Mouse (Mus musculus) thymus, postnatal 10 days (tissue): ENCODE data around the gene Pbx2.
A peak's percentile ranks its signal among the peaks of the same experiment; 100 is the strongest.
"Not testable (repeated sequence)": the region's sequence is repeated elsewhere in the genome, so short reads cannot be mapped to it uniquely, and the experiment has no call there.

ENCODE experiments used
- DNase-seq, 2 experiments: peaks; one replicate each; pipeline ENCODE4 v3.0.0; 2021; ENCODE audit warnings: low spot score in 2 of 2

The Pbx2 gene

DNA sequence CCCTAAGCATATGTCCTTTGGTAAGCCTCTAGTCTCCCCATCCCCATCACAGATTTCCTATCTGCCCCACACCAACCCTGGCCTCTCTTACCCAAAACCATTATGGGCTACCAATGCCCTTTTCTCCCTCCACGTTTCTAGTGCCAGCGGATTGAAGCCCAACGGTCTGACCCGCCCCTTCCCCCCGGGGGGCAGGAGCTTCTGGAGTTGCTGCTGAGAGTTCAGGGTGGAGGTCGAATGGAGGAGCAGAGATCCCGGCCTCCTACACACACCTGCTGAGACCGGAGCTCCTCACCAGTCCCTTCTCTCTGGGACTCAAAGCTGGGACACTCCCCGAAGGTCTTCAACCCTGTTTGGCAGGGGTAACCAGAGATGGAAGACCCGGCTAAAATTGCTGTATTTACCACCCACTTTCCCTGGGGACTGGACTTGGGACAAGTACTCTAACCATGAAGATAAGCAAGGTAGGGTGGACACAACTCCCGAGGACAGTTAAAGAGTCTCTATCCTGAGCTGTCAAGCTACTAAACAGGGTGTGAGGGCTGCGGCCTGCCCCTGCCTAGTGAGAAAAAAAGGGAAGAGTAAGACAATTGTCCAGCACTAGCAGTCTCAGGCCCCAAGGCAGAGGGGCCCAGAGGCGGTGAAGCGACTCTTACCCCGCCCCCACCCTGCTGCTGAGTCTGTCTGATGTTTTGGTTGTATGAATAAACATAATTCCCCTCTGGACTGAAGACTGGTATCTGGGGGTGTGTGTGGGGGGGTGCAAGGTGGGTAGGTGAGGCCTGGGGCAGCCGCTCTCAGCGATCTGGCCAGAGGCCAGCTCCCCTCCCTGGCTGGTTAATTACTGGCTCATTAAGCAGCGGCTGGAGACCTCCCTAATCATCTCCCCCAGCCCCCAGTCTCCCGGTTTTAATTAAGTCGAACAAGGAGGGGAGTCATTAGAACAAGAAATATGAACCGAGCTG, at the start of gene Pbx2:
Pbx2 (plus strand) TSS at position 238 of the 965 bp plus-strand sequence.
- DNase-seq: peak in 1 of 2 experiments; percentile 42

DNA sequence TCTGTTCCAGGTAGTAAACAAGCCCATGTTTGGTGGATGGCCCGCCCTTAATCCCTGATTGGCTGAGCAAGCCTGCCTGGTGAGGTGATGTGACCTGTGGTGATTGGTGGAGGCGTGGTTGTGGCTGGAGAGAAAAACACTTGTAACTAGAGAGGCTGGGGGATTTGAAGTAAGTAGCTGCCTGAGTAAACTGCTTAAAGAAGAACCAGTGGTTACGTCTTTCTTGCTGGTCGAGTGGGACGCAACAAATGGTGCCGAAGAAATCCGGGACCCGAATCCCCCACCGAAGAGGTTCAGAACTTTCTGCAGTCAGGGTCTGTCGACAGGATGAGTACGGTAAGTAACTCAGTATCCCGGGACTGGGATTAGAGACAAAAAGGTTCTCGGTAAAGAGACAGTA, 47.5 kb upstream of the Pbx2 start:
- DNase-seq: not testable (repeated sequence)

DNA sequence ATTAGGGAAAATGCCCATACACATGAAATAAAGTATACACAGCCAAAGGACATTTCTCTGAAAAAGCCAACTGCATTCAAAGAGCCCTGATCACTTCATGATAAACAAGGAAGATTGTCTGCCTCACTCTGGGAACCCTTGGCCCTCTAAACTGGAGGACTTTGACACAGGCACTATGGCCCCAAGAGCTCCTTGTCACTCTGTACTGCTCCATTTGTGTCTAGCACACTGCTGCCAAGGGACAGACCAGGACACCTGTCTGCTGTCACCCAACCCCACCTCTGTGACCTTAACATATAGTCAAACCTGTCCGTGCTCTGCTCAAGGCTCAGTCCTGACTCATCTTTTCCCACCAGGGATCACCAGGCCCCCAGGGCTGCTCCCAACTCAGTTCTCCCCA, 44.3 kb upstream of the Pbx2 start:
- no peak for DNase-seq

DNA sequence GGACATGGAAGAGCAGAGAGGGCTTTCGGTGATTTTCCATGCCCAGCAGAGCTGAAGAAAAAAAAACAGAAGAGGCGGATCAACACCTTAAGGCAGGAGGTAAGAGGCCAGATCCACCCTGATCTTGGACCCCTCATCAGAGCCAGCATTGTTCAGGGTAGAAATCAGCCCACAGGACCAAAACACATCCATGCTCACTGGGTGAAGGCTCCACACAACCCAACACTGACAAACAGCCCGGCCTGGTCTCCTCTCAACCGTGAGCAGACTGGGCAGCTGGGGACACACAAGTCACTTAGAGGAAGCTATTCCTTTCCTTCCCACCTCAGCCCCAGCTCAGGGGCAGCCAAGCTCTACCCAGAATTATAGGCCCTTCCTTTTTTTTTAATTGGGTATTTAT, 43.5 kb upstream of the Pbx2 start:
- no peak for DNase-seq

DNA sequence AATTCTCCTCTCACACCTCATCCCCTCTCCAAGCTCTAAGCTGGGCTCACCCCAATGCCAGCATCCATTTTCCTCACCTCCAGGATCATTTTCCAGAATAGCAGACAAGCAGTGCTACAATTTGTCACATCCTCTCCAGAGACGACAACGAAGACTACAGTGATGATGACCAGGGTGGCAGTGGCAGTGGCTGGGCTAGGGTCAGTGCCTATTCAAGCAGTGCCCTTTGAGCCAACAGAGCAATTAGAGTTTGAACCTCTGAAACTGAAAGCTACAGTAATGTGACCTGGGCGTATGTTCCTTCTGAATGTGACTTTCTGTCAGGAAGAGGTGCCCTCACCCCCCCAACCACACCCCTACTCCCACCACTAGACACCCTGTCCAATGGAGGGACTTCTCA, 41.9 kb upstream of the Pbx2 start:
- DNase-seq: no peak

DNA sequence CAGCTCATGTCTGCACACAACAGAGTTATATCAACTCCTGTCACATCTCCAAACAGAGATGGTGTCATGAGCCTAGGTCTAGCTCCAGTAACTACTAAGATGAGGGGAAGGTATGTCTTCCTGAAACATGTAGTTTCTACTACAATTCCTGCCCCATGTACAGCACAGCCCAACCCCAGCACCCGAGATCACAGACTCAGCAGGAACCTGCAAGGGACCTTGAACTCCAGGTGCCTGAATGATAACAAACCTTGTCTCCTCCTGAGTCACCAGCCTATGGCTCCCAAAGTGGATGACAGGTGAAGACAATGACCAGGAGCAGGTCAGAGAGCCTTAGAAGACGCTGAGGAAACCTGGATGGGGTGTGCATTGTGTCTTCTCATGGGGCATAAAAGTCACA, 41.2 kb upstream of the Pbx2 start:
- DNase-seq: no peak

DNA sequence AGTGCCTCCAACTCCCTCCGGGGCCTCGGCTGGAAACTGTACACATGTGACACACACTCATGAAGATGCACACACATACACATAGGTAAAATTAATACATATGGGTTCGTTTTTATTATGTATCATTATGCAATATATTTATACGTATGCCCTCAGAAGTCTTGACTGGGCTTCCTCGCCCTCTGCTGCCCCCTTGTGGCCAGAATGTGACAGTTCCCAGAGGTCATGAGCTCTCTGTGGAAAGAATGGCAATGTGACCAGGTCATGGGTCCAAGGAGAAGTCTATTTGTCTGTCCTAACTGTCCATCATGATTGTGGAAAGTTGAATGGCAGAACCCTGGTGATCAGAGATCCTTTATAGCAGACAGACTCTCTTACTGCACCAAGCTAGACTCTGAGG, 35.6 kb upstream of the Pbx2 start:
- DNase-seq: peak; percentile 47 to 77

DNA sequence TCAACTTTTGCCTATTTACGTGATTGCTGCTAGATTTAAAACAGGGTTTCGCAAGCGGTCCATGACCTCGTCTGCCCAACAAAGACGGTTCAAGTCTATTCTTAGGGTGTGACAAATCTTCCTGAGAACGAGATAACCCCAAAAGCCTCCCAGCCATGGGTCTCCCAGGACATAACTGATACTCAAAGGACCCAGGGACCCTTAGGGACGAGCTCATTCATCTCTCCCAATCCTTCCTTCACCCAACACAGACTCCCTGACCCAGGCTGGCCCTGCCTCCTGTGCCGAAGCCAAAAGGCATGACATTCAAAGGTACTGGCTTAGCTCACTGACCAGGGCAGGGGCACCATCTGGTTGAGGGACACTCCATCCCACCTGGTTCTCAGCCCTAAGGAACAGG, 34.7 kb upstream of the Pbx2 start:
- DNase-seq: no peak

DNA sequence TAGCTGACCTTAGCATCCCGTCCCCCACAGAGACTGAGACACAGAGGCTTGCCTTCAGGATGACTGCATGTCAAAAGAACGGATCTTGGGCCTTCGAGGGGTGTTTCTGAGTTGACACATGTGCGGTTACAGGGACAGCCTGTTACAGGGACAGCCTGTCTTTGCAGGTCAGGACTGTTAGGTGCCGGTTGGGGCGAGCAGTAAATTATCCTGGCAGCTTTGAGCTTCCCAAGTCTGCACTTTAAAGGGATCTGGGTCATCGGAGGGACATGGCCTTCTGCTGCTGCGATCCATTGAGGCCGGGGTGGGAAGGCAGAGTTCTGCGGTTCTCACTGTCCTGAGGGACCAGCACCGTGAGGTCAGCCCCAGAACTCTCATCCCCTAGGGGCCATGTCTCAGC, 33.7 kb upstream of the Pbx2 start:
- DNase-seq: no peak

DNA sequence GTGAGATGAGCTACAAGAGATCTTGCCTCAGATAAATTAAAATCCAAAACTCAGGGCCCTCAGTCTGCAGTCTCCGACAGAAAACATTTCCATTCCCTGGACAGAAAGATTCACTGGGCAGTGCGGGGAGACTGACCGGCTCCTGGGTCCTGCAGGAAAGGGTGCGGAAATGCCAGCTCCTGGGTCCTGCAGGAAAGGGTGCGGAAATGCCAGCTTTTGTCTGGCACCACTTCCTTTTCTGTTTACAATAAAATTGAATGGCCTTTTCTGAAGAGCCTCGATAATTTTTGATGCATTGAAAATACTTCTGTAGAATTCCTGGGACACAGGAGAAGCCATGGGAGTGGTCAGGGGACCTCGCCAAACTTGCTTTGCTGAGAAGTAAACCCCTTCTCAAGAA, 31.9 kb upstream of the Pbx2 start:
- no peak for DNase-seq

DNA sequence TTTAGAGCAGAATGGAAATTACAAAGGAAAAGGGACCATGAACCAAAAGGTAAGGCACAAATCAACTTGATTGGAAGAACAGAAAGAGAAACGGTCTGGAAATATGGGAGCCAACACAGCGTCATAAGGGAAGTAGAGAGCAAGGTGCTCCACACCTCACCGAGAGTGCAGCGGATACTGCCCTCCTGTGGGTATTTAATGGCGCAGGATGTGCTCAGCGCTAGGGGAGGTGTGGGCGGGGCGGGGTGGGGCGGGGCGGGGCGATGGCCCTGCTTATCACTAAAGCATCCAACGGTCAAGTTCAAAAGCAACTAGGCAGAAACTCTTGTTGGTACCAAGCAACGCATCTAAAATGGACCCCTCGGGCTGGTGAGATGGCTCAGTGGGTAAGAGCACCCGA, 31.2 kb upstream of the Pbx2 start:
- DNase-seq: no peak

DNA sequence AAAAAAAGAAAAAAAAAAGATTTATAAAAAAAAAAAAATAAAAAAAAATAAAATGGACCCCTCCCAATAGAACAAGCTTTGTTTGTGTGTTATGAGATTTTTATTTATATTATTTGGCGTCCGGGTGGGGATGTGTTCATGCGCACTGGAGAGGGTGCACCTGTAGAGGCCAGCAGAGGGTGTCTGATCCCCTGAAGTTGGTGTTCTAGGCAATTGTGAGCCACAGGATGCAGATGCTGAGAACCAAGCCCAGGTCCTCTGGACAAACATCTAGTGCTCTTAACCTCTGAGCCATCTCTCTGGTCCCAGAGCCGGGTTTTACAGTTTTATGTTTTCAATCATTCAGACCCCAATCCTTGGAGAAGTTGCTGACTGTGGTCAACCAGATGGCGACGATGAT, 30.6 kb upstream of the Pbx2 start:
- DNase-seq: no peak

DNA sequence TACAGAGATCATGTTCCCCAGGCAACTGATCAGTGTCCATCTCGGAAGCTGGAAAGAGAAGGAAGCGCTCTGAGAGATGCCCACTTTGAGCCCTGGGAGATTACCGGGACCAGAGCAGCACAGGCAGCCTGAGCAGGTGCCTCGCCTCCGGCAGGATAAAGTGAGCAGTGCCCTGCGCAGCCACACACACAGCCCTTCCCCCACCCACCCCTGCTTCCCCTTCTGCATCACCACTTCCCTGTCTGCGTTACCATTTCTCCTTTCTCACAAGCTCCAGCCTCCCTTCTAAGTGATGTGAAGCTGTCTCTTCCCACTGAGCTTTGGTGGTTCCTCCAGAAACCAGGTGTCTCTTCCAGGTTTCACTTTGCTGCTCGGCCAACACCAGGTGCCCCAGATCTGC, 29.9 kb upstream of the Pbx2 start:
- no peak for DNase-seq

DNA sequence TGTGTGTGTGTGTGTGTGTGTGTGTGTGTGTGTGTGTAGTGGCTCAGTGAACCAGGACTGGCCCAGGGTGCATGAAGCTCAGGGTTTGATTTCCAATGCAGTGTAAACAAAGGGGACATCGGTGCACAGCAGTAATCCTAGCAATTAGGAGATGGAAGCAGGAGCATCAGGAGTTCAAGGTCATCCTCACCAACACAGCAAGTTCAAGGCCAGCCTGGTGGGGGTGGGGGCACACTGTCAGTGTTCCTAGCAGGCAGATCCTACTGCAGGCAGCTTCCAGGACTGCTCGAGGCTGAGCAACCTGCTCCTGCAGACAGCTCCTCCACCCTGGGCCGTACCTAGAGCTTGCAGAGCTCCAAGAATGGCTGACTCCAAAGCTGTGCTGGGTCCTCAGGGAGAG, 28.5 kb upstream of the Pbx2 start:
- DNase-seq: no peak

DNA sequence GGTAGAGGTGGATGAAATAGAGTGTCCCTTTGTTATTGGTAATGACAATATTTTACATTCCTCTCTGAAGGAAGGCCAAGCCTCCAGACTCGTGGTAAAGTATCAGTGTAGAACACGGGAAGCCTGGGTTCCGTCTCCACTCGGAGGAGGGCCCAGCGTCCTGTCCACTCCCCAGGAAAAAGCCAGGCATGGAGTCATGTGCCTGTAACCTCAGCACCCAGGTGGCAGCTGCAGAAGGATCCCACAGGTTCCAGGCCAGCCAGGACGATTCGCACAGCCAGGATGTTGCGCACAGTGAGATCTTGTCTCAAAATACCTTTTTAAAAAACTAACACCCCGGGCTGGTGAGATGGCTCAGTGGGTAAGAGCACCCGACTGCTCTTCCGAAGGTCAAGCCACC, 27.7 kb upstream of the Pbx2 start:
- no peak for DNase-seq

DNA sequence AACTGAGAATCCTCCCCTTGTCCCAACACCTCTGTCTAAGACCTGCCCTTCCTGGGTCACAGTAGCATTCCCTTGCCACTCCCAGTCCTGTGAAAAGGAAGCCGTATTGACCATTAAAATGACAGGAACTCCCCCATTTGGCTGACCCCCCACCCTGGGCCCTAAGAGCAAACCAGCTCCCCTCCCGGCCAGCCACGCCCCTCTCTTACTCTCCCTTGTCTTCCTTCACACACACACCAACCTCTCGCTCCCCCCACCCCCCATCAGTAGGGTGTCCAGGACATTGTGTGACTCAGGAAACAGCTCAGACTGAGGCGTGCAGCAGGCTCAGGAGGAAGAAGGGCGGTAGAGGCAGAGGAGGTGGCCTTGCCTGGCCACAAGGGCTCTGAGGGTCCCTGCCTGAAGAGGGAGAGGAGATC, 27.1 kb upstream of the Pbx2 start, which contains the start of gene Notch4:
Notch4 (plus strand) TSS at position 266 of the 419 bp plus-strand sequence.
- no peak for DNase-seq

DNA sequence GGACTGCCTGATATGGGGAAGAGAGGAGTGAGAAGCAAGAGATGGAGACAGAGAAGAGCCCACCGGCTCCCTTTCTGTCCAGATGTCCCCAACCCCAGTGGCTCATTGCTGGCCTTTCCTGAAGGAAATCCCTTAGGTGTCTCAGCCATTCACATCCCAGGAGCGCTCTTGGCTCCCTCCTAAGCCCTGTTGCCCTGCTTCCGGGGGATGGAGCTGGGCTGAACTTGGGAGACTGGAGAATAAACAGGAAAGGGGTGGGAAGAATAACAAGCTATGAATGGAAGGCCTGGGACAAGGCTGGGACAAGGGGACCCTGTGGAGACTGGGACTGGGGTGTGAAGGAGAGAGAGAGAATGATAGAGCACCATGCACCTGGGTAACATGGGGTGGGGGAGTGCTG, 26.3 kb upstream of the Pbx2 start:
- no peak for DNase-seq

DNA sequence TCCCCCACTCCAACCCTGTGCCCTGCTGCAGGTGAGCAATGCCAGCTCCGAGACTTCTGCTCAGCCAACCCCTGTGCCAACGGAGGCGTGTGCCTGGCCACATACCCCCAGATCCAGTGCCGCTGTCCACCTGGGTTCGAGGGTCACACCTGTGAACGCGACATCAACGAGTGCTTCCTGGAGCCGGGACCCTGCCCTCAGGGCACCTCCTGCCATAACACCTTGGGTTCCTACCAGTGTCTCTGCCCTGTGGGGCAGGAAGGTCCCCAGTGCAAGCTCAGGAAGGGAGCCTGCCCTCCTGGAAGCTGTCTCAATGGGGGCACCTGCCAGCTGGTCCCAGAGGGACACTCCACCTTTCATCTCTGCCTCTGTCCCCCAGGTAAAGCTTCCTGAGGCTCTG, 23.8 kb upstream of the Pbx2 start:
- DNase-seq: no peak

DNA sequence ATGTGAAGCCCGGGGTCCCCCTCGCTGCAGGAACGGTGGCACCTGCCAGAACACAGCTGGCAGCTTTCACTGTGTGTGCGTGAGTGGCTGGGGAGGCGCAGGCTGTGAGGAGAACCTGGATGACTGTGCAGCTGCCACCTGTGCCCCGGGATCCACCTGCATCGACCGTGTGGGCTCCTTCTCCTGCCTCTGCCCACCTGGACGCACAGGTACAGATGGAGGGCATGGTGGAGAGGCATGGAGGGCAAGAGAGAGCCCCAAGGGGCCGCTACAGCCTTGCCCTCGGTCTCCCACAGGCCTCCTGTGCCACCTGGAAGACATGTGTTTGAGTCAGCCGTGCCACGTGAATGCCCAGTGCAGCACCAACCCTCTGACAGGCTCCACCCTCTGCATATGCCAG, 22.6 kb upstream of the Pbx2 start:
- DNase-seq: no peak

DNA sequence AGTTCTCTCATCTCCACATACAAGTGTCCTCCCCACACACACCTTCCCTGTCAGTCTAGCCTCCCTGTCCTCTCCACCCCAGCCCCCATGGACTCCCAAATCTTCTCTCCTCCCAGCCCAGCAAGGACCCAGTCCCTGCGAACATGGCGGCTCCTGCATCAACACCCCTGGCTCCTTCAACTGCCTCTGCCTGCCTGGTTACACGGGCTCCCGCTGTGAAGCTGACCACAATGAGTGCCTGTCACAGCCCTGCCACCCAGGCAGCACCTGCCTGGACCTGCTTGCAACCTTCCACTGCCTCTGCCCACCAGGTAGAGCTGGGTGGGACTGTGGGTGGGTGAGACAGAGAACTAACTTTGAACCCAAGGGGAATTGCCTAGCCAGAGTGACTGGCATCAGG, 21.1 kb upstream of the Pbx2 start:
- no peak for DNase-seq

DNA sequence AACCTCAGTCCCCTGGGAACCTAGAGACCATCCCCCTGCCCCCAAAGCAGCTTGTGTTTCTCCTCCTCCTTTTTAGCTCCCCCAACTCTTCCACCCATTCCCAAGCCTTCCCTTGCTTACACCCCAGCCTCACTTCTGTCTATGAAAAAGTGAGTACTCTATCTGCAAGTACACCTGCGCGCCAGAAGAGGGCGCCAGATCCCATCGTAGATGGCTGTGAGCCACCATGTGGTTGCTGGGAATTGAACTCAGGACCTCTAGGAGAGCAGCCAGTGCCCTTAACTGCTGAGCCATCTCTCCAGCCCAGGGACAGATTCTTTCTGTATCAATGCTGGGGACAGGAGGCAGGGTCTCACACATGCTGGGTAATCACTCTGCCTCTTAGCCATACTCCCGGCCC, 19.2 kb upstream of the Pbx2 start:
- DNase-seq: peak in 1 of 2 experiments; percentile 39

DNA sequence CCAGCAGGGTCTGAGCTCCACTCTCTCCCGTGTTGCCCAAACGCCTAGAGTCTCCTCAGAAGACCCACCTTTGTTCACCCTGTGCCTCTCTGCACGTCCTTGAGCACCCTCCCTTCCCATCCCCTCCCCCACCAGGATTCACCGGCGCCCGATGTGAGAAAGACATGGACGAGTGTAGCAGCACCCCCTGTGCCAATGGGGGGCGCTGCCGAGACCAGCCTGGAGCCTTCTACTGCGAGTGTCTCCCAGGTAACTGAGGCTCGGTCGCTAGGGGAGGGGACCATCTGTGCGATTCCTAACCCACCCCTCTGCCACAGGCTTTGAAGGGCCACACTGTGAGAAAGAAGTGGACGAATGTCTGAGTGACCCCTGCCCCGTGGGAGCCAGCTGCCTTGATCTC, 18.7 kb upstream of the Pbx2 start:
- no peak for DNase-seq

DNA sequence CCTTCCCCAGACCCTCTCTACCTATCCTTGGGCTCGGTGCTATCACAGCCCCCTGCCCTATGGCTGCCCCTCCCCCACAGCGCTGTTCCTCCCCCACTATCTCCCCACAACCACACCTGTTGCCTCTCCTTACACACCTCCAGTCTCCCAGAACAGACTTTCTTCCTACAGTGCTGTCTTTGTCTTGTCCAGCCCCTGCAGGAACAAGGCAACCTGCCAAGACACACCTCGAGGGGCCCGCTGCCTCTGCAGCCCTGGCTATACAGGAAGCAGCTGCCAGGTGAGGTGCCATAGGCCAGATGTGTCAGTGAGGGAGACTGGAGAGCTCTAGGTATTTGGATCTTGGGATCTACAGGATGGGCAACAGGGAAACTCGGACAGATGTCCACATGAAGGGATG, 14.5 kb upstream of the Pbx2 start:
- DNase-seq: no peak

DNA sequence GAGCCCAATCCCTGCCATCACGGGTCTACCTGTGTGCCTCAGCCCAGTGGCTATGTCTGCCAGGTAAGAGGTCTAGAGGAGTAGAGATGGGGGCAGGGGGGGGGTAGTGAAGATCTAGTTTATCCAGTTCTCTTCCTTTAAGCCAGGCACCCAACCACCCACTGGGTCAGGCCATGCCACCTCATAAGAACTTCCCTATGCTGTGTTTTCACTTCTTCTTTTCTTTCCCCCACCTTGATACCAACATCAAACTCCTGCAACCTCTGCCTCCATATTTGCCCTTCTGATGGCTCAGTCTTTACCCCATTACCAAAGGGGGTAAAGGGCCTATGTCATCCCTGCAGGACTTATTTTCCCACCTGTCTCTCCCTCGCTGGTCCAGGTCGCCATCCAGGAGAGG, 13.0 kb upstream of the Pbx2 start:
- no peak for DNase-seq
